In genomic region chr6:91798496-91798895, GRCm38 (mm10) we compare ENCODE assay signal across 13 mouse cellular contexts. TPM values are rescaled to one million over a fixed set of nuclear protein-coding genes. Genes with fewer than 3 reads are reported as not detected.
DNase-seq lines count a peak whose midpoint lies in the region; ATAC-seq lines count a peak whose summit lies in the region.
"Had no signal": no experiment of that assay in that cellular context is flagged by ENCODE, and none has a peak within 500 bp of the region (broad histone marks: within the 10 kb centered on the region; RNA-seq: fewer than 3 reads in every experiment).

No protein-coding gene starts in this region.

- H3K9me3 ChIP-seq in heart, embryonic 11.5 days (replicated peaks; ENCODE audit: control insufficient read depth, low read length) = no peaks in the 10 kb centered on the region
- H3K9me3 ChIP-seq: neural tube, embryonic 12.5 days had no signal

- no peak overlapping the region for H3K4me2 ChIP-seq in heart, embryonic 11.5 days
- H3K4me2 ChIP-seq: lung, embryonic 14.5 days; neural tube, embryonic 12.5 days had no signal

- no peaks in the 10 kb centered on the region for H3K27me3 ChIP-seq in heart, embryonic 11.5 days (ENCODE audit: control insufficient read depth, insufficient read depth, low read length)

- DNase-seq in heart, postnatal 4 days = no peak
- DNase-seq in right cerebral cortex, adult 18-20 months = peak; percentile 37
- DNase-seq in right cerebral cortex, postnatal 4 days = no peak
- peak; percentile 23 to 26 for DNase-seq in layer of hippocampus, postnatal 14 days (ENCODE audit: low spot score in 2 of 2)
- no peak for DNase-seq in adrenal gland, adult (ENCODE audit: inconsistent age in 2 of 2, low spot score in 1 of 2)
- no peak for DNase-seq in yolk sac, embryonic 10.5 days (ENCODE audit: low spot score)
- DNase-seq: adrenal gland, adult 2 months; gastrocnemius, postnatal 14 days; lung, embryonic 14.5 days had no signal

- no peak overlapping the region for H3K27ac ChIP-seq in heart, embryonic 11.5 days (ENCODE audit: low read depth, low read length)
- H3K27ac ChIP-seq: neural tube, embryonic 12.5 days had no signal

- H3K36me3 ChIP-seq in heart, embryonic 11.5 days (ENCODE audit: control insufficient read depth, insufficient read depth, low read length) = no peaks in the 10 kb centered on the region
- H3K36me3 ChIP-seq: neural tube, embryonic 12.5 days had no signal

- ATAC-seq in heart, embryonic 11.5 days (replicated peaks; ENCODE audit: insufficient number of reproducible peaks, low FRiP score, low TSS enrichment) = no peak
- ATAC-seq in inflammation-experienced regulatory T-cells, adult 6 months = no peak

- 40% methylated on average over 12 of the region's 12 CpGs for WGBS in heart, embryonic 11.5 days (ENCODE audit: insufficient replicate concordance)

- H3K9ac ChIP-seq in heart, embryonic 11.5 days (ENCODE audit: low read depth, low read length) = 0 out of 2 replicates have a peak overlapping the region, but pooled peaks have one; percentile 8
- H3K9ac ChIP-seq: lung, embryonic 14.5 days; neural tube, embryonic 12.5 days had no signal

- peaks cover 35% of the 10 kb centered on the region for H3K4me1 ChIP-seq in heart, embryonic 11.5 days (ENCODE audit: control insufficient read depth, insufficient read depth, low read length)

- no peak overlapping the region for H3K4me3 ChIP-seq in heart, embryonic 11.5 days (ENCODE audit: low read depth, low read length)
- H3K4me3 ChIP-seq: neural tube, embryonic 12.5 days had no signal

RNA-seq across cellular contexts. Expression of gene Grip2, which starts 28.6 kb away (rescaled TPM):
- 4.5 and 6.2 TPM in 2 replicates for polyA plus RNA-seq in heart, embryonic 11.5 days (2014; fragmentation: Nextera tagmentation; extraction: Ambion mirVana)
- 10 to 100 TPM; 18.8 to 19.6 TPM for total RNA-seq in heart, postnatal 4 days (2021)
- total RNA-seq in layer of hippocampus, postnatal 14 days (2021) = 1 to 10 TPM; 7.9 to 9.6 TPM
- under 1 TPM; 0.06 to 0.41 (median 0.21) TPM for polyA plus RNA-seq in inflammation-experienced regulatory T-cells, adult 6 months (2017; shearing (Covaris generic))
- total RNA-seq: common myeloid progenitor, adult 5-6 weeks had no signal

Comparison
In these comparisons a context has a peak if more than half of its experiments do, and no peak if none do; other contexts are left out.
1. DNase-seq: peak in right cerebral cortex, adult 18-20 months (single experiment) and layer of hippocampus, postnatal 14 days (2 of 2); none in heart, postnatal 4 days (single experiment), right cerebral cortex, postnatal 4 days (single experiment), adrenal gland, adult (0 of 2) and yolk sac, embryonic 10.5 days (single experiment).